Mouse (Mus musculus) midbrain, embryonic 14.5 days (tissue): ENCODE measurements around the gene Sumo1. TPM values are rescaled to one million over a fixed set of nuclear protein-coding genes. Genes with fewer than 3 reads are reported as not detected.
A peak's percentile ranks its signal among the peaks of the same experiment; 100 is the strongest.

Experiments
- ATAC-seq: fragments of 200-750 bp; cut with Nextera tagmentation; 2 replicates; pipeline ENCODE4 v1.8.0; 2017; ENCODE audit warnings: moderate number of reproducible peaks, moderate library complexity; ENCODE audit not compliant: low FRiP score, low TSS enrichment
- DNase-seq: peaks from one replicate; pipeline ENCODE4 v3.0.0-alpha.2; 2015
- H3K27ac ChIP-seq: fragments of 300-500 bp; sonication (generic); replicated peaks from 2 replicates; pipeline ENCODE4 v1.5.1; 2014; ENCODE audit warnings: mild to moderate bottlenecking, low read depth, low read length, moderate library complexity
- H3K27me3 ChIP-seq: fragments of 300-500 bp; sonication (generic); 2 replicates; pipeline ENCODE4 v1.6.1; 2014; ENCODE audit warnings: low read length, control low read depth, mixed read lengths; ENCODE audit not compliant: control insufficient read depth, insufficient read depth
- H3K36me3 ChIP-seq: fragments of 300-500 bp; sonication (generic); 2 replicates; pipeline ENCODE4 v1.6.1; 2014; ENCODE audit warnings: low read length, control low read depth; ENCODE audit not compliant: control insufficient read depth, insufficient read depth
- H3K4me1 ChIP-seq: fragments of 300-500 bp; sonication (generic); 2 replicates; pipeline ENCODE4 v1.6.1; 2014; ENCODE audit warnings: mild to moderate bottlenecking, antibody characterized with exemption, low read length, control low read depth; ENCODE audit not compliant: control insufficient read depth, insufficient read depth
- H3K4me2 ChIP-seq: fragments of 300-500 bp; sonication (generic); 2 replicates; pipeline ENCODE4 v1.6.1; 2014; ENCODE audit warnings: mild to moderate bottlenecking, low read length, moderate library complexity
- H3K4me3 ChIP-seq: fragments of 300-500 bp; sonication (generic); replicated peaks from 2 replicates; pipeline ENCODE4 v1.5.1; 2014; ENCODE audit warnings: low read depth, low read length
- H3K9ac ChIP-seq: fragments of 300-500 bp; sonication (generic); replicated peaks from 2 replicates; pipeline ENCODE4 v1.6.1; 2014; ENCODE audit warnings: mild to moderate bottlenecking, low read length, moderate library complexity
- H3K9me3 ChIP-seq: fragments of 300-500 bp; sonication (generic); 2 replicates; pipeline ENCODE4 v1.6.1; 2016; ENCODE audit warnings: low read length, control low read depth, mixed read lengths; ENCODE audit not compliant: control insufficient read depth
- WGBS: fragments of 180-500 bp; shearing (Covaris S2); extraction: QIAGEN DNeasy Blood & Tissue Kit; methylation state at CpG from one replicate; pipeline ENCODE4 v1.1.7; 2014; 5-methylcytosine and 5-hydroxymethylcytosine counted together
- polyA plus RNA-seq: library from polyadenylated mRNA; unstranded; fragments of >200 nt; fragmentation: Nextera tagmentation; extraction: Ambion mirVana; gene quantifications from 2 replicates; pipeline ENCODE4 v1.2.1, GENCODE M21; 2014

The Sumo1 gene
- polyA plus RNA-seq, 1 experiment from 2014 or later = 419 TPM

DNA sequence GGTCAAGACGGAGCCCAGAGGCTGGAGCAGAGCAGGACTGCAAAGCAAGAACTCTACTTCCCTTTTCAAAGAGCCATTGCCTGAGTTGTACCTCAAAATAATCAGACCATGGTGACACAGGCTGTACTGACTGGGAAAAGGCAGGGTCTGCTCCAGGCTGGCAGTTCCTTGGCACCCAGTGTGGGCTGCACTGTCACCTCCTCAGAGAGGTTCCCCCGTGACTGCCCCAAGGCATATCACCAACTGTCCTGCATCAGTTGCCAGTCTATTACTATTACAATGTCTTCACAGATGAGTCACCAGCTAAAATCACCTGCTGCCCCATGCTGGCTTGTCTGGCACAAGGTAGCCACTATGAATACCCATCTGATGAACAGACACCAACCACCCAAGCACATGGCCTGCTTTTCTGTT is 77.0 kb downstream of the Sumo1 start:
- DNase-seq (no peak), ATAC-seq (no peak)
- 75% methylated on average over 2 of the region's 2 CpGs for WGBS
- Histone ChIP-seq H3K36me3 (no peaks in the 10 kb centered on the region), H3K4me3 (no peak overlapping the region), H3K27me3 (0 out of 2 replicates have a peak, but pooled peaks cover 7% of the 10 kb centered on the region), H3K4me1 (peaks cover 21% of the 10 kb centered on the region), H3K27ac (no peak overlapping the region), H3K9me3 (no peaks in the 10 kb centered on the region), H3K9ac (no peak overlapping the region), H3K4me2 (no peak overlapping the region)

DNA sequence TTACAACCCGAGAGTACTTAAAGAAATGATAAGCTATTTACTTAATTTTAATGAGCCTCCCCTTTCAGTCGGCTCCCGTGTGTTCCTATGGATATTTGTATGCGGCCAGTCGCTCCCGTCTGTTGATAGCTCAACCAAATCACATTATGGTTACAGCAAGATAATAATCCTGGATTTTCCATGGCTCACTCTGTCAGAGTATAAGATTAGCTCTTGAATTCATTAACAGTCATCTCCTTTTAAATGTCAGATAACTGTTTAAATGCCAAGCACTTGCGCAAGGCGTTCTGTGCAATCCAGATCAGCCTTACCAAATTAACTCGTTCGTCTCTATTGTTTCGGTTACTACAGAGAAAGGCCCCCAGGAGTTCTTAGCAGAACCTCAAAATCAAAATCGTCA is 77.8 kb downstream of the Sumo1 start:
- Histone ChIP-seq H3K9me3 (no peaks in the 10 kb centered on the region), H3K36me3 (no peaks in the 10 kb centered on the region), H3K27me3 (0 out of 2 replicates have a peak, but pooled peaks cover 7% of the 10 kb centered on the region), H3K4me3 (peak overlapping the region; percentile 22; the same call in 1 of the 2 replicates), H3K9ac (0 out of 2 replicates have a peak overlapping the region, but pooled peaks have one; percentile 12), H3K4me2 (peak overlapping the region; percentile 45), H3K27ac (no peak overlapping the region), H3K4me1 (peaks cover 21% of the 10 kb centered on the region)
- WGBS = 7% methylated on average over 12 of the region's 12 CpGs
- ATAC-seq (no peak), DNase-seq (peak; percentile 66)

DNA sequence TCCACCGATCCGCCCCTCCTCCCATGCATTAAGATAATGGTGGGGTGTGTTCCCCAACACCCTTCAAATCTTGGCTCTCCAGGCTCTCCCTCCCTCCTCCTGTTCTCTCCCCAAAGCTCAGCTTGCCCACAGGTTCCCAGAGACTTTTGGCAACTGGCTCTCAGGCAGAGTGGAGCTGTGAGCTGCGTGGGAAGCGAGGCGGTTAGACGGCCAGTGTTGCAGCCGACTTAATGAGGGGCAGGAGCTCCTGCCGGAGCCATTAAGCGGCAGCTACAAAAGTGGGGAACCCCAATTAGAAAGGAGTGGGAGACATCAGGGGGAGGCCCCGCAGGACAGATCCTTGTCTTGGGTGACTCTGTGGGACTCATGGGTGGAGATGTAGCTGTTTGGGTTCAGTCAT is 78.3 kb downstream of the Sumo1 start:
- no peaks in the 10 kb centered on the region for H3K36me3 ChIP-seq
- peak; percentile 67 for DNase-seq
- H3K4me1 ChIP-seq = peaks cover 21% of the 10 kb centered on the region
- WGBS = 3% methylated on average over 10 of the region's 10 CpGs
- peak overlapping the region; percentile 49 for H3K27ac ChIP-seq
- peak overlapping the region; percentile 12; the same call in 1 of the 2 replicates for H3K9ac ChIP-seq
- peak overlapping the region; percentile 22; the same call in 1 of the 2 replicates for H3K4me3 ChIP-seq
- no peaks in the 10 kb centered on the region for H3K9me3 ChIP-seq
- 0 out of 2 replicates have a peak, but pooled peaks cover 7% of the 10 kb centered on the region for H3K27me3 ChIP-seq
- no peak for ATAC-seq
- peak overlapping the region; percentile 45 for H3K4me2 ChIP-seq

DNA sequence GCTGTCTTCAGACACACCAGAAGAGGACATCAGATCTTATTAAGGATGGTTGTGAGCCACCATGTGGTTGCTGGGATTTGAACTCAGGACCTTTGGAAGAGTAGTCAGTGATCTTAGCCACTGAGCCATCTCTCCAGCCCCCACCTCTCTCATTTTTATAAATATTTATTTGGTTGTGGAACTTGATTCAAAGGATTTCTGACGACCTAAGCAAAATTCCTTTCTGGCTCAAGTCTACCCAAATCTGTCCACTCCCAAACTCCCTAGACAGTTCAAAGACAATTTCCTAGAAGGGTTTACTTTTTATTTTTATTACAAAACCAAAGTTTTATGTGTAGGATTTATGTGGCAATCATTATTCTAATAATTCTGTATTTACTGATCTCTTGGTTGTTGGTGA is 81.4 kb downstream of the Sumo1 start:
- Histone ChIP-seq H3K9me3 (no peaks in the 10 kb centered on the region), H3K4me3 (no peak overlapping the region), H3K27me3 (0 out of 2 replicates have a peak, but pooled peaks cover 7% of the 10 kb centered on the region), H3K36me3 (no peaks in the 10 kb centered on the region), H3K27ac (no peak overlapping the region), H3K4me2 (no peak overlapping the region), H3K9ac (no peak overlapping the region), H3K4me1 (peaks cover 28% of the 10 kb centered on the region)
- DNase-seq (no peak), ATAC-seq (no peak)
- 83% methylated on average over 1 of the region's 1 CpGs for WGBS

DNA sequence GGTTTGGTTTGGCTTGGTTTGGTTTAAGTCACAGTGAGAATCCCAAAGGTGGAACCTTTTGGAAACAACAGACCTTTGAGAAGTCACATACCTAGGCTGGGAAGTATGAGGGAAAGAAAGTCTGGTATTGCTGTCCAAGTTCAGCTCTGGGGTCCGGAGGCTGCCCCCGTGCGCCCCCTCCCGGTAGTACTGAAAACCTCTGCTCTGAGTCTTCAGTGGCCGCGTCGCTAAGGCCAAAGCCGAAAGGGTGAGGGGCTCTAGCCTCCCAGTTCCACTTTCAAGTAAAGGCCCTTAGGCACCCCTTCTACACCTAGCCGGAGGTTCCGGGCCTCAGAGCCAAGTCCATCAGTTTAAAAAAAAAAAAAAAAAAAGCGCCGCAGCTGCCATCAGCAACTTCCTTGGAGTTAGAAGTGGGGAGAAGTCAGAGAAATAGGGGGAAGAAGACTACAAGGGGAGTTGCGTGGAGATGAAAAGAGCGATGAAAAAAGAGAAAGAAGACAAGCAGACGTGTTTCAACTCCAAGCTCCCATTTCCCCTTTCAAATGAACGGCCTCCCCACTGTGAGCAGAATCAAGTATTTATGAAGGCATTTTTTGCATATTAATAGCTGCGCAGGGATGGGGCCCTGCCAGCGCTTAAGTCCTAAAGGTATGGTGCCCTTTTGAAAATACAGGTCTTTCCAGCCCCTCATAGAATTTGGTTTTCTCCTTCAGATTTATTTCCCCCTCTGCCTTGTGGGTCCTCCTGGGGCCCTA is 85.8 kb downstream of the Sumo1 start:
- no peak overlapping the region for H3K9ac ChIP-seq
- H3K4me3 ChIP-seq = no peak overlapping the region
- DNase-seq = peak; percentile 81
- H3K9me3 ChIP-seq = no peaks in the 10 kb centered on the region
- H3K27me3 ChIP-seq = no peaks in the 10 kb centered on the region
- ATAC-seq = no peak
- no peaks in the 10 kb centered on the region for H3K36me3 ChIP-seq
- peak overlapping the region; percentile 38 for H3K4me2 ChIP-seq
- peaks cover 7% of the 10 kb centered on the region; the same call in 1 of the 2 replicates for H3K4me1 ChIP-seq
- H3K27ac ChIP-seq = no peak overlapping the region
- WGBS = 6% methylated on average over 18 of the region's 18 CpGs

DNA sequence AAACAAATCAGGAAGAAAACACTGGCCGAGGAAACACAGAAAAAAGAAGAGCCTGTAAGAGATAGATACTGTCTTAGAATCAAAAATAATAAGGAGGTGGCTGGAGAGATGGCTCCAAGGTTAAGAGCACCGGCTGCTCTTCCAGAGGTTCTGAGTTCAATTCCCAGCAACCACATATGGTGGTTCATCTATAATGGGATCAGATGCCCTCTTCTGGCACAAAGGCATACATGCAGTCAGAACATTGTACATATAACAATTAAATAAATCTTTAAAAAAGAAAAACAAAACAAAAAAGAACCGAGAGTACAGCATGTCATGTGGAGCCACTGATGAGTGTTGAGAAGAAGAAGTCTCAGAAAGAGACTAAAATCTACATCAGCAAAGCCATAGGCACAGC is 89.8 kb downstream of the Sumo1 start:
- no peak for DNase-seq
- WGBS = 92% methylated on average over 3 of the region's 3 CpGs
- no peak overlapping the region for H3K4me2 ChIP-seq
- no peak overlapping the region for H3K4me3 ChIP-seq
- ATAC-seq = no peak
- no peak overlapping the region for H3K9ac ChIP-seq
- peaks cover 7% of the 10 kb centered on the region; the same call in 1 of the 2 replicates for H3K4me1 ChIP-seq
- no peak overlapping the region for H3K27ac ChIP-seq
- H3K9me3 ChIP-seq = no peaks in the 10 kb centered on the region
- H3K27me3 ChIP-seq = no peaks in the 10 kb centered on the region
- H3K36me3 ChIP-seq = no peaks in the 10 kb centered on the region

DNA sequence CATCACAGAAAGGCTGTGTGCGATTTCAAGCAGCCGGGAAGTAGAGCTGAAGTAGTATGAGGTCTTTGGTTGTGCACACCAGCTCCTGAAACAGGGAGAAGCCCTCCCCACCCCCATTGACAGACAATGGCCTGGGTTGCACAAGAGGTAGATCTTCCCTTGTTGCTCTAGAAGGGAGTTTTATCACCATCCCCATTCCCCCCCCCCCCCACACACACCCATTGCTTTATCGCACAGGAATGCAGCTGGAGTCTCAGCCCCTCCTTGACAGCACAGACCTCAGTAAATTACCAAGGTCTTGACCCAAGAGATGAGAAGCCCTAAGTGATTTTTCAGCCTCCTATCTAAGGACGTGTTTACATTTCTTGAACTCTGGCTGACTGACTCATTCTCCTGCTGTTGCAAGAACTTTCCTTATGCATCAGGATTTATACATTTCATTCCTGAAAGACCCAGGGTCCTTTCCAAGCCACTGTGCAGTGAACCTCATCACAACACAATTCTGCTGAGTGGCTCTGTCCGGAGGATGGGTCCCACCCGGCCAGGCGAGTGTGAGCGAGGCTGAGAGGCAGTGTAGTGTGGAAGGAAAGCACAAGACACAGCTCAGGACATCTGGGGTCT is 90.4 kb downstream of the Sumo1 start:
- DNase-seq = no peak
- no peaks in the 10 kb centered on the region for H3K9me3 ChIP-seq
- peaks cover 7% of the 10 kb centered on the region; the same call in 1 of the 2 replicates for H3K4me1 ChIP-seq
- 69% methylated on average over 8 of the region's 8 CpGs for WGBS
- no peaks in the 10 kb centered on the region for H3K36me3 ChIP-seq
- H3K4me2 ChIP-seq = no peak overlapping the region
- no peak overlapping the region for H3K27ac ChIP-seq
- H3K27me3 ChIP-seq = no peaks in the 10 kb centered on the region
- H3K9ac ChIP-seq = no peak overlapping the region
- no peak for ATAC-seq
- no peak overlapping the region for H3K4me3 ChIP-seq

DNA sequence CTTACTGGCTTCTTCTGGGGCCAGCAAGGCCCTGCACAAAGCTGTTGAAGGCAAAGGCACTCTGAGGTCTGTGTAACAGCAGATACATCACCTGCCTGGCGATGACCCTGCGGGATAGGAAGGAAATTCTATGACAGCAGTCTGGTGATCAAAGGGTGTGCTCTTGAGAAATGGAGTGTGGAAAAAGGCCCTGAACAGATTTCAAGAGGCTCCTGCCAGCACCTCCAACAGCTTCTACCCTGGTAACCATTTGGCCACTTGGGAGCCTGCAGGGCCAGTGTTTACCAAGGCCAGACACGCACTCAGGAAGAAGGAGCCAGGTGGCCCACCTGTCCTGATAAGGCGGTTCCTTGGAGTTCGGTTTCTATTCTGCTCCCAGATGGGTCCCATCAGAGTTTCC is 91.3 kb downstream of the Sumo1 start:
- no peak for ATAC-seq
- 89% methylated on average over 5 of the region's 5 CpGs for WGBS
- H3K4me1 ChIP-seq = peaks cover under 1% of the 10 kb centered on the region; the same call in 1 of the 2 replicates

More for the DNA sequence above, 91.3 kb downstream of the Sumo1 start:
- Histone ChIP-seq H3K9me3 (no peaks in the 10 kb centered on the region), H3K9ac (no peak overlapping the region), H3K4me2 (no peak overlapping the region), H3K36me3 (no peaks in the 10 kb centered on the region), H3K27me3 (no peaks in the 10 kb centered on the region), H3K27ac (no peak overlapping the region), H3K4me3 (no peak overlapping the region)
- no peak for DNase-seq
